Mouse (Mus musculus) CD4-positive, CD25-positive, alpha-beta regulatory T cell (primary cell): ENCODE measurements around the gene Hnrnpc. TPM values are rescaled to one million over a fixed set of nuclear protein-coding genes. Genes with fewer than 3 reads are reported as not detected.

ENCODE experiments used
- polyA plus RNA-seq: library from polyadenylated mRNA; unstranded; fragments of 100-300 nt; shearing (Covaris generic); gene quantifications from one replicate; pipeline ENCODE4 v1.2.1, GENCODE M21; 2017

Gene Hnrnpc
- 433 TPM for polyA plus RNA-seq

GRCm38 (mm10) chr14:52103856-52104676 lies at the start of gene Hnrnpc:
Gene Hnrnpc, minus strand, starts transcription at chr14:52104028.

GRCm38 (mm10) chr14:52110346-52110745 lies 6.5 kb upstream of the Hnrnpc start, which contains the start of gene Rpgrip1:
Gene Rpgrip1, plus strand, starts transcription at chr14:52110704.

GRCm38 (mm10) chr14:52042359-52042758 lies 61.5 kb downstream of the Hnrnpc start, which contains the start of gene Olfr221:
Gene Olfr221, minus strand, starts transcription at chr14:52042459.

Other genes with a start within 250 kb of the Hnrnpc start
- gene Mettl17, start 219.2 kb downstream of the Hnrnpc start, polyA plus RNA-seq, result 97.5 TPM
- 0.68 TPM for gene Slc39a2, start 211.1 kb downstream of the Hnrnpc start, polyA plus RNA-seq
- 56.7 TPM for gene Ndrg2, start 189.9 kb downstream of the Hnrnpc start, polyA plus RNA-seq
- gene Tppp2, start 185.6 kb downstream of the Hnrnpc start, polyA plus RNA-seq, result not detected
- gene Rnase13, start 181.3 kb downstream of the Hnrnpc start, polyA plus RNA-seq, result not detected
- gene Arhgef40, start 119.3 kb downstream of the Hnrnpc start, polyA plus RNA-seq, result 0.86 TPM
- gene Tmem253, start 88.4 kb downstream of the Hnrnpc start, polyA plus RNA-seq, result not detected
- gene Zfp219, start 83.3 kb downstream of the Hnrnpc start, polyA plus RNA-seq, result 22.6 TPM
- not detected for gene Olfr221, start 61.6 kb downstream of the Hnrnpc start, polyA plus RNA-seq
- gene Rpgrip1, start 6.7 kb upstream of the Hnrnpc start, polyA plus RNA-seq, result 4.6 TPM
- 20.1 TPM for gene Supt16, start 93.4 kb upstream of the Hnrnpc start, polyA plus RNA-seq
- 36.3 TPM for gene Chd8, start 153.8 kb upstream of the Hnrnpc start, polyA plus RNA-seq
- gene Tox4, start 175.1 kb upstream of the Hnrnpc start, polyA plus RNA-seq, result 89.2 TPM
- gene Rab2b, start 175.5 kb upstream of the Hnrnpc start, polyA plus RNA-seq, result 19.7 TPM
- 71.0 TPM for gene Mettl3, start 201.1 kb upstream of the Hnrnpc start, polyA plus RNA-seq
- gene Sall2, start 224.7 kb upstream of the Hnrnpc start, polyA plus RNA-seq, result 4.3 TPM